Mouse (Mus musculus) gastrocnemius, postnatal 4 days (tissue): Measurements from ENCODE around the gene Art4. TPM values are rescaled to one million over a fixed set of nuclear protein-coding genes. Genes with fewer than 3 reads are reported as not detected.

ENCODE experiments used
- DNase-seq, 2 experiments: peaks; one replicate each; pipeline ENCODE4 v3.0.0; 2021 to 2022; ENCODE audit warnings: low spot score in 2 of 2, mixed read lengths in 2 of 2
- microRNA-seq: library from miRNA; unstranded; fragments of <30 nt; microRNA quantifications from one replicate; pipeline ENCODE4 v1.2.0, GENCODE M21; 2021
- total RNA-seq, 2 experiments: library from RNA; stranded (reverse); gene quantifications; 2 replicates each; pipeline ENCODE4 v1.2.3; 2021

Gene Art4
- total RNA-seq, 2 experiments from 2014 or later, result 0.41 to 1.0 TPM

- no peak for DNase-seq
These were observed 56.3 kb downstream of the Art4 start for GRCm38 (mm10) chr6:136801274-136801673.

- no peak for DNase-seq
These were observed 56.8 kb downstream of the Art4 start for GRCm38 (mm10) chr6:136800710-136801109.

Small RNA genes lying within 50 kb of the gene (microRNA-seq; reads per million reads assigned to microRNA genes)
- not detected for gene Gm44364

Other genes with a start within 250 kb of the Art4 start
- 10 to 100 TPM; 14.2 to 15.5 TPM for gene Plbd1, start 195.8 kb downstream of the Art4 start, total RNA-seq
- gene Gucy2c, start 76.0 kb downstream of the Art4 start, total RNA-seq, result under 1 TPM in 1 of 2 experiments, not detected in 1; 0.08 TPM
- 10 to 100 TPM; 32.2 to 40.5 TPM for gene Hist4h4, start 53.3 kb downstream of the Art4 start, total RNA-seq
- gene H2afj, start 49.5 kb downstream of the Art4 start, total RNA-seq, result 10 to 100 TPM; 18.1 to 19.7 TPM
- gene BC049715, start 30.1 kb downstream of the Art4 start, total RNA-seq, result under 1 TPM; 0.39 to 0.57 TPM
- gene Wbp11, start 29.5 kb downstream of the Art4 start, total RNA-seq, result 10 to 100 TPM; 83.7 to 86.2 TPM
- gene Smco3, start 22.3 kb downstream of the Art4 start, total RNA-seq, result 1 to 10 TPM; 1.2 to 1.6 TPM
- 100 to 1,000 TPM in 1 of 2 experiments, 10 to 100 TPM in 1; 73.6 to 120 TPM for gene Mgp, start 18.1 kb upstream of the Art4 start, total RNA-seq
- not detected for gene Erp27, start 64.4 kb upstream of the Art4 start, total RNA-seq
- gene Pde6h, start 66.1 kb upstream of the Art4 start, total RNA-seq, result not detected
- 10 to 100 TPM; 28.4 to 31.1 TPM for gene Arhgdib, start 84.2 kb upstream of the Art4 start, total RNA-seq